Mouse (Mus musculus): ENCODE results near the gene Sec22b. TPM values are rescaled to one million over a fixed set of nuclear protein-coding genes. Genes with fewer than 3 reads are reported as not detected.

Sec22b gene
- total RNA-seq, 2 experiments from 2014 or later: 49.6 to 54.1 TPM

- DNase-seq: no peak
- intact Hi-C loops (cut with DNase I): no loop called here
These were observed 68.0 kb downstream of the Sec22b start for GRCm38 (mm10) chr3:97969019-97969418.

GRCm38 (mm10) chr3:97971117-97971516 is 70.1 kb downstream of the Sec22b start:
- intact Hi-C loops (cut with DNase I): no loop called here

GRCm38 (mm10) chr3:97972200-97972599 is 71.2 kb downstream of the Sec22b start:
- DNase-seq: no peak
- intact Hi-C loops (cut with DNase I): no loop called here

More at GRCm38 (mm10) chr3:97971117-97971516, 70.1 kb downstream of the Sec22b start:
- no peak for DNase-seq

GRCm38 (mm10) chr3:97972707-97973106 is 71.7 kb downstream of the Sec22b start:
- intact Hi-C loops (cut with DNase I): no loop called here
- no peak for DNase-seq

Other genes with a start within 250 kb of the Sec22b start
- gene Prkab2, start 243.0 kb upstream of the Sec22b start, total RNA-seq (2021): 10 to 100 TPM; 17.5 to 18.8 TPM
- not detected for gene Gm17651, start 226.5 kb upstream of the Sec22b start, total RNA-seq (2021)
- 1,000 to 10,000 TPM; 1,178 to 1,212 TPM for gene Pde4dip, start 12.5 kb upstream of the Sec22b start, total RNA-seq (2021)
- 10 to 100 TPM; 28.2 to 31.0 TPM for gene Notch2, start 112.3 kb downstream of the Sec22b start, total RNA-seq (2021)